Mouse (Mus musculus) intestine, embryonic 15.5 days (tissue): ENCODE measurements around the gene Tmem101. TPM values are rescaled to one million over a fixed set of nuclear protein-coding genes. Genes with fewer than 3 reads are reported as not detected.
A peak's percentile ranks its signal among the peaks of the same experiment; 100 is the strongest.
"Not testable (repeated sequence)": the region's sequence is repeated elsewhere in the genome, so short reads cannot be mapped to it uniquely, and the experiment has no call there.

Source experiments
- ATAC-seq: fragments of 200-750 bp; cut with Nextera tagmentation; 2 replicates; pipeline ENCODE4 v1.8.0; 2017; ENCODE audit warnings: moderate TSS enrichment, moderate library complexity
- H3K27ac ChIP-seq: fragments of 300-500 bp; sonication (generic); 2 replicates; pipeline ENCODE4 v1.5.1; 2015; ENCODE audit warnings: mild to moderate bottlenecking, inconsistent platforms
- H3K27me3 ChIP-seq: fragments of 300-500 bp; sonication (generic); replicated peaks from 2 replicates; pipeline ENCODE4 v1.6.1; 2015; ENCODE audit warnings: inconsistent platforms
- H3K36me3 ChIP-seq: fragments of 300-500 bp; sonication (generic); 2 replicates; pipeline ENCODE4 v1.6.1; 2015; ENCODE audit warnings: inconsistent platforms
- H3K4me1 ChIP-seq: fragments of 300-500 bp; sonication (generic); replicated peaks from 2 replicates; pipeline ENCODE4 v1.6.1; 2015; ENCODE audit warnings: inconsistent platforms
- H3K4me2 ChIP-seq: fragments of 300-500 bp; sonication (generic); replicated peaks from 2 replicates; pipeline ENCODE4 v1.6.1; 2015; ENCODE audit warnings: mild to moderate bottlenecking, inconsistent platforms
- H3K4me3 ChIP-seq: fragments of 300-500 bp; sonication (generic); replicated peaks from 2 replicates; pipeline ENCODE4 v1.5.1; 2015; ENCODE audit warnings: inconsistent platforms
- H3K9ac ChIP-seq: fragments of 300-500 bp; sonication (generic); 2 replicates; pipeline ENCODE4 v1.6.1; 2015; ENCODE audit warnings: inconsistent platforms
- H3K9me3 ChIP-seq: fragments of 300-500 bp; sonication (generic); 2 replicates; pipeline ENCODE4 v1.6.1; 2016; ENCODE audit warnings: inconsistent platforms
- WGBS: fragments of 180-500 bp; shearing (Covaris S2); methylation state at CpG from one replicate; pipeline ENCODE4 v1.1.7; 2015; 5-methylcytosine and 5-hydroxymethylcytosine counted together
- polyA plus RNA-seq: library from polyadenylated mRNA; unstranded; fragments of >200 nt; fragmentation: Nextera tagmentation; extraction: Ambion mirVana; gene quantifications from 2 replicates; pipeline ENCODE4 v1.2.1, GENCODE M21; 2015

Tmem101 gene
- polyA plus RNA-seq, 1 experiment from 2014 or later = 23.8 TPM

DNA sequence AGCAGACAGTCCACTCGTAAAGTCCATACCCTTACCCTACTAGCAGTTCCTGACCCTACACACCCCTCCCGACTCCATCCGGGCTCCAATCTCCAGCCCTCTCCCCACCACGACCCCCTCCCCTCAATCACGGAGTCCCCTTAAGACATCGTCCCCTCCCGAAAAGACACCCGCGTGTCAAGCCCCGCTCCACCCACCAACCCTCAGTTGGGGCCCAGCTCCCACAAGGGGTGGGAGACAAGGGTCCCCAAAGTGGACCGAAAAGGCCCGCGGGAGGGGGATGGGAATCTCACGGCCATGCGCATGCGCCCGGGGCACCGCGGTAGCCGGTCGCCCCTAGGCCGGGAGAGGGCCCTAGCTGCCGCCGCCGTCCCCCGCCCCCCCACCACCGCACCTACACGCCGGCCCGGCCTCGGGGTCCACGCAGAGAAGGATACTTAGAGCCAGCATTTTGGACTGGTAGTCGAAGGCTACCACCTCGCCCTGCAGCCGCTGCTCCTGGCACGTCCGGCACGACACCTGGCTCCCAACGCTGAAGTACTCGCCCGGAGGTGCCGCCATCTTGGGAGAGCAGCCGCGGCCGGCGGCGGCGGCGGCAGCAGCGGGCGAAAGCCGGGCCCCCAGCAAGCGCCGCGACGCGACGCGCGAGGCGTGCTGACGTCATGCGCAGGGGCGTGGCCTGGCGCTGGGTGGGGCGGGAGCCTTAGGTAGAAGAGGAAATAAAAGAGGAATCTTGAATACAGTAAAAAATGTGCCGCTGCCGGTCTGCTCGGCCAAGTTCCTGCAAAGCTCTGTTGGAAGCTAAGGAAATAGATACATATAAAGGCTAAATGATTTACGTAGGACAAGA lies 28.7 kb upstream of the Tmem101 start, which contains the start of gene Lsm12:
Lsm12 (minus strand) TSS at position 651 of the 850 bp plus-strand sequence.
- WGBS = under 1% methylated on average over 66 of the region's 70 CpGs
- peak; percentile 87 for ATAC-seq

DNA sequence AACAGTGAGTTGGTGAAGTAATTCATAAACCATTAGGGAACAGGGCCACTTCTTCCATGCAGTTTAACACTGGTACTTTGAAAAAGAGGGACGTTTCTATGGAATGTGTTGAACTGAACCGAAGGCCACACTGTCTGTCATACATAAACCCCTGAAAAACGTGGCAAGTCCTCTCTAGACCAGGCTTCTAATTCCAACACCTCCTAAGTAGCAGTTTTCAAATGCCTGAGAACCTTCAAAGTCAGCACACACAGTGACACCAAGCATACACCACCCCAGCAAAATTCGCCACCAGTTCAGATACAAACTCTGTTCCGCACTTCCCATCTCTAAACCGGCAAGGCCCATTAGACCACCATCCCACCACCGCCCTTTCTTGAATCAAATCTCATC lies 28.0 kb upstream of the Tmem101 start:
- WGBS = 1% methylated on average over 7 of the region's 7 CpGs
- peaks cover 9% of the 10 kb centered on the region for H3K36me3 ChIP-seq
- peak overlapping the region; percentile 89 for H3K4me3 ChIP-seq
- H3K27me3 ChIP-seq = no peaks in the 10 kb centered on the region
- H3K9ac ChIP-seq = peak overlapping the region; percentile 90
- ATAC-seq = no peak; the same call in 1 of the 2 replicates
- no peaks in the 10 kb centered on the region for H3K9me3 ChIP-seq
- peak overlapping the region; percentile 94 for H3K27ac ChIP-seq
- peak overlapping the region; percentile 68 for H3K4me2 ChIP-seq
- peaks cover 4% of the 10 kb centered on the region; the same call in 1 of the 2 replicates for H3K4me1 ChIP-seq

More for the DNA sequence above, 28.7 kb upstream of the Tmem101 start, which contains the start of gene Lsm12:
- Histone ChIP-seq H3K9ac (peak within 1 kb of the TSS; percentile 90), H3K27me3 (no peaks in the 10 kb centered on the region), H3K4me2 (peak within 1 kb of the TSS; percentile 68), H3K27ac (peak within 1 kb of the TSS; percentile 94), H3K4me1 (peaks cover 4% of the 10 kb centered on the region; the same call in 1 of the 2 replicates), H3K9me3 (no peaks in the 10 kb centered on the region), H3K36me3 (peaks cover 9% of the 10 kb centered on the region), H3K4me3 (peak within 1 kb of the TSS; percentile 89)

DNA sequence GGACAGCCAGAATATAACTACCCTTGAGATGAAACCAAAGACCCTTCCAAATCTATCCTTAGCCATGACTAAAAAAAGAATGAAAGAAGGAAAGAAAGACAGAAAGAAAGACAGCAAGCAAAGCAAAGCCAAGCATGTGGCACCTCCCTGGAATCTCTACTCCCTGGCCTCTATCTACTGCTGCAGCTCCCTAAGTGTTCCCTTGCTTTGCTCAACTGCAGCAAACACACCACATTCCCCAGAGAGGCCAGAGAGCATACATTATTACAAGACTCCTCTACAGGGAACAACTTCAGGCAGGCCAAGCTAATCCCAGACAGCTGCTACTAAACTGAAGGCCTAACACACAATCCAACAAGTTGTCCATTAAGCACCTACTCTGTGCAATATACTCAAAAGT lies 23.6 kb upstream of the Tmem101 start:
- no peaks in the 10 kb centered on the region for H3K27me3 ChIP-seq

DNA sequence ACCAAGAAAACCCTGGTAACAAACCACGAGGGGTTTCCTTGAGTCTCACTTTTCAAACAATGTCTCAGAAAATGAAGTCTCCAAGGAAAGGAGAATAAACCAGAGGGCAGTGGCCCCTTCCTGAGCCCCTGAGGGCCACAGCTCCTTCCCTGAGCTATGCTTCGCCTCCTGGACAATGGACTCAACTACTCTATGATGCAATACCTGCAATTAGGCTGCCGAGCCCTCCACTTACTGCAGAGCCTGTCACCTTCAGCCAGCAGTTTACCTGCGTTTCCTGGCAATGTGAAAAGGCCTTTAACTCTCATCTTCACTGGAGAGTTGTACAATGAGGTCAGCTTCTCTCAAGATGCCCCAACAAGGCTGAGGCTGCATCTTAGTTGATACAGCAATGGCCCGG lies 12.5 kb upstream of the Tmem101 start:
- H3K4me1 ChIP-seq = peaks cover 10% of the 10 kb centered on the region; the same call in 1 of the 2 replicates
- no peak overlapping the region for H3K4me2 ChIP-seq
- no peaks in the 10 kb centered on the region for H3K27me3 ChIP-seq
- peak; percentile 82 for ATAC-seq
- no peak overlapping the region for H3K9ac ChIP-seq
- no peak overlapping the region for H3K4me3 ChIP-seq
- 71% methylated on average over 5 of the region's 5 CpGs for WGBS
- H3K36me3 ChIP-seq = peaks cover 16% of the 10 kb centered on the region
- no peak overlapping the region for H3K27ac ChIP-seq
- H3K9me3 ChIP-seq = no peaks in the 10 kb centered on the region

More for the DNA sequence above, 23.6 kb upstream of the Tmem101 start:
- no peak overlapping the region for H3K9ac ChIP-seq
- H3K4me2 ChIP-seq = no peak overlapping the region
- no peak overlapping the region for H3K27ac ChIP-seq
- no peaks in the 10 kb centered on the region; the same call in 1 of the 2 replicates for H3K4me1 ChIP-seq
- no peak for ATAC-seq
- peaks cover 16% of the 10 kb centered on the region for H3K36me3 ChIP-seq
- H3K4me3 ChIP-seq = no peak overlapping the region
- H3K9me3 ChIP-seq = no peaks in the 10 kb centered on the region

DNA sequence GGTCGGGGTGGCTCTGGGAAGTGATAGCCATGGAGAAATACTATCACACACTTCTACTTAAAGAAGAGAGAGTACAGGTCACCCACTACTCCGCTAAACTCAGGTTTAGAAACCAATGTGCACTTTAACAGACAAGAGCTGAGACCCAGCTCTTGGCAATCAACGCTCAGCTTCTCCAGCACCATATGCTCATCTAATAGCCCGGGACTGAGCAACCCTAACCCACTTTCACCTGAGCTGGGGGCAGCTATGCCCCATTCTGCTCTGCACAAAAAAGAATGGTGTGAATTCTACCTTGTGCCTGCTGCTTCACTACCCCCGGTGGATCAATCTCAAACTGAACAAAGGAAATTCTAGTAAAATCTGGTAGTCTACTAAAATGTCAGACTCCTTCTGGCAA lies 11.3 kb upstream of the Tmem101 start:
- H3K4me2 ChIP-seq = no peak overlapping the region
- no peak overlapping the region for H3K27ac ChIP-seq
- H3K9me3 ChIP-seq = no peaks in the 10 kb centered on the region
- H3K9ac ChIP-seq = no peak overlapping the region
- no peak for ATAC-seq
- H3K4me3 ChIP-seq = no peak overlapping the region
- peaks cover 10% of the 10 kb centered on the region; the same call in 1 of the 2 replicates for H3K4me1 ChIP-seq
- 91% methylated on average over 5 of the region's 5 CpGs for WGBS
- no peaks in the 10 kb centered on the region for H3K27me3 ChIP-seq
- peaks cover 23% of the 10 kb centered on the region for H3K36me3 ChIP-seq

DNA sequence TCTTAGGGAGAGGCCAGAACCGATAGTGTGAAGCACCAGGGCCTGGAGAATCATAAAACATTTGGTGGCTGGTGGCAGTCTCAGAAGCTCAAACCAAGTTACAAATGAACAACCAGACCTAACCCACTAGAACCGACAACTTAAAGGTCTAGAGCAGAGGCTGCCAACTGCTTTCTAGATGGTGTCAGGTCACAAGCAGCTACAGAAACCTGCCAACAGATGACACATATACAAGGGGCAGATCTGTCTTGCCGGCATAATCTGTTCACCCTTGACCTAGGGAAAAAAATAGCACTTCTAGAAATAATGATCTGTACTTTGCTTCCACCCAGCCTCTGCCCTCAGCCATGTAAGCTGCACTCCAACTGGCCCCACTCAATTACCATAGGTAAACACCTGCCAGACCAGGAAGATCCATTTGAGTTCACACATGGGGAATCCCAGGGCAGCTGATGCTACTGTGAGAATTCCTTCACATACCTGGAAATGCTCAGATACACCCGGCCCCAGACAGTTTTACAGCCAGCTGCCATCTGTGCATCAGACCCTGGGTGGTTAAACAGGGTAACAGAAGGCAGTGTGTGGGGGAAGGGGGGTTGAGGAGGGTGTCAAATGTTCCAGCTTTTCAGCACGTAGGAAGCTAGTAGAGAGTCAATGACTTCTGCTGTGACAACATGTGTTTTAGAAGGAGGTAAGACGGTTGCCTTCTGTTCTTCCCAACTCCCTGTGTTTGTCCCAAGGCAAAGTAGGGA lies 9.9 kb upstream of the Tmem101 start:
- no peak overlapping the region for H3K27ac ChIP-seq
- WGBS = 27% methylated on average over 6 of the region's 6 CpGs
- ATAC-seq = peak; percentile 70; the same call in 1 of the 2 replicates
- no peaks in the 10 kb centered on the region for H3K27me3 ChIP-seq
- no peak overlapping the region for H3K4me2 ChIP-seq
- H3K4me1 ChIP-seq = peaks cover 10% of the 10 kb centered on the region; the same call in 1 of the 2 replicates
- H3K9ac ChIP-seq = no peak overlapping the region
- H3K4me3 ChIP-seq = no peak overlapping the region
- peaks cover 27% of the 10 kb centered on the region for H3K36me3 ChIP-seq
- no peaks in the 10 kb centered on the region for H3K9me3 ChIP-seq

DNA sequence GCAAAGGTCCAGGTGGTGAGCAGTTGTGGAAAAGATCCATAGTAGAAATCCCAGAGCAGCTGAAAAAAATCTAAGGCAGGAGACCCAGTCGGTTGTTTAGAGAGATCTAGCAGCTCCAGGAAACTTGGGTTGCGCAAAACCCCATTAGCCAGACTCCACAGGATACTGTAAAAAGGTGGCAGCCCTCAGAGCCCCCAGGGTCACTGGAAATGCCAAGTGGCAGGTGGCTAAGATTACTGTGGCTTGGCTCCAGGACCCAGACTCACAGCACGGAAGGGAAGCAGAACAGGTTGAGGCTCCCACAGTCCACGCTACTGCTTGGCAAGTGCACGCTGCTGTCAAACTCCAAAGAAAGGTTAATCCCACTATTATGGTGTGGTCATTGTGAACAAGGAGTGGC lies 3.6 kb upstream of the Tmem101 start:
- 71% methylated on average over 5 of the region's 5 CpGs for WGBS
- Histone ChIP-seq H3K4me3 (no peak overlapping the region), H3K36me3 (peaks cover 14% of the 10 kb centered on the region), H3K27me3 (no peaks in the 10 kb centered on the region), H3K27ac (no peak overlapping the region), H3K4me1 (peaks cover 6% of the 10 kb centered on the region; the same call in 1 of the 2 replicates), H3K9me3 (no peaks in the 10 kb centered on the region), H3K9ac (no peak overlapping the region), H3K4me2 (no peak overlapping the region)
- ATAC-seq = no peak

DNA sequence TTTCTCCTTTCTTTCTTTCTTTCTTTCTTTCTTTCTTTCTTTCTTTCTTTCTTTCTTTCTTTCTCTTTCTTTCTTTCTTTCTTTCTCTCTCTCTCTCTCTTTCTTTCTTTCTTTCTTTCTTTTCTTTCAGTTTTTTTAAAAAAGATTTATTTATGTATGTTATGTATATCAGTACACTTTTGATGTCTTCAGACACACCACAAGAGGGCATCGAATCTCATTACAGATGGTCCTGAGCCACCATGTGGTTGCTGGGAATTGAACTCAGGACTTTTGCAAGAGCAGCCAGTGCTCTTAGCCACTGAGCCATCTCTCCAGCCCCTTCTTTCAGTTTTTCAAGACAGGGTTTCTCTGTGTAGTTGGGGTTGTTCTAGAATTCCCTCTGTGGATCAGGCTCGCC lies 1.8 kb upstream of the Tmem101 start:
- peaks cover 19% of the 10 kb centered on the region for H3K36me3 ChIP-seq
- H3K4me1 ChIP-seq, H3K9me3 ChIP-seq, ATAC-seq, H3K9ac ChIP-seq, H3K27ac ChIP-seq, H3K4me3 ChIP-seq, H3K27me3 ChIP-seq, H3K4me2 ChIP-seq: not testable (repeated sequence)
- WGBS = 79% methylated on average over 2 of the region's 2 CpGs

DNA sequence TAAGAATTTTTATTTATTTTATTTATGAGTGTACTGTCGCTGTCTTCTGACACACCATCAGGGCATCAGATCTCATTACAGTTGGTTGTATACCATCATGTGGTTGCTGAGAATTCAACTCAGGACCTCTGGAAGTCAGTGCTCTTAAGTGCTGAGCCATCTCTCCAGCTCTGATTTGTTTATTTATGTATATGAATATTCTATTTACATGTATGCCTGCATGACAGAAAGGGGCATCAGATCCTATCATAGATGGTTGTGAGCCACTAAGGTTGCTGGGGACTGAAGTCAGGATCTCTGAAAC lies 534 bp upstream of the Tmem101 start:
- no peak overlapping the region for H3K4me2 ChIP-seq
- H3K36me3 ChIP-seq = peaks cover 14% of the 10 kb centered on the region
- peaks cover 6% of the 10 kb centered on the region; the same call in 1 of the 2 replicates for H3K4me1 ChIP-seq
- WGBS = 8% methylated on average over 1 of the region's 1 CpGs
- H3K9ac ChIP-seq = no peak overlapping the region
- no peak overlapping the region for H3K27ac ChIP-seq
- H3K27me3 ChIP-seq = no peaks in the 10 kb centered on the region
- no peak for ATAC-seq
- no peak overlapping the region for H3K4me3 ChIP-seq
- no peaks in the 10 kb centered on the region for H3K9me3 ChIP-seq

DNA sequence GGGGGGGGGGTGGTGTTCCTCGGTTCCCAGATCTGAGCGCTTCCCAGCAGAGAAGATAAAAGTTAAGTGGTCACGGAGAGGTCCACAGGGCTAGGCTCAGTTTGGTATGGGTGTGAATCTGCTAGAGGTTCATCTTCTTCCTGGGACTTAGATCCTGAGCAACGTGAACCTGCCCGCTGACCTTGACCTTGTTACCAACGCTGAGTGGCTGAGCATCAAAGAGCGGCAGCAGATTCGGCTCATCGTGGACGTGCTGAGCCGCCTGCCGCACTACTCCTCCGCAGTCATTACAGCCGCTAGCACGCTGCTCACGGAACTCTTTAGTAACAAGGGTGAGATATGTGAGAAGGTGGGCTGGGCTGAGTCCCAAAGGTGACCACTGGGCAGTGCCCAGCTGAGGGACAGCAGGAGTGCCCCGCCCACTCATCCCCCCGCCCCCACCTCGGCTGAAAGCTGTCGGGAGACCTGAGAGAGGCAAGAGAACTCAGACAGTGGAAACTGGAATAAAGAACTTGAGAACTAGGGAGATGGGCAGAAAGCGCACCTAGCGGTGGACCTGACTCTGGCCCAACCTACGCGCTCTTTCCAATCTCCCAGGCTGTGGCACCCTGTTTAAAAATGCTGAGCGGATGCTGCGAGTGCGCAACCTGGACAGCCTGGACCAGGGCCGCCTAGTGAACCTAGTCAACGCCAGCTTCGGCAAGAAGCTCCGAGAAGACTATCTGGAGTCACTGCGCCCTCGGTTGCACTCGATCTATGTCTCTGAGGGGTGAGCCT lies 8.8 kb downstream of the Tmem101 start:
- 17% methylated on average over 34 of the region's 34 CpGs for WGBS
- H3K9me3 ChIP-seq = no peaks in the 10 kb centered on the region
- H3K9ac ChIP-seq = no peak overlapping the region
- H3K4me2 ChIP-seq = peak overlapping the region; percentile 66
- H3K4me3 ChIP-seq = peak overlapping the region; percentile 45
- no peak overlapping the region for H3K27ac ChIP-seq
- no peaks in the 10 kb centered on the region for H3K36me3 ChIP-seq
- no peak for ATAC-seq
- H3K27me3 ChIP-seq = peaks cover 41% of the 10 kb centered on the region
- peaks cover 28% of the 10 kb centered on the region for H3K4me1 ChIP-seq

DNA sequence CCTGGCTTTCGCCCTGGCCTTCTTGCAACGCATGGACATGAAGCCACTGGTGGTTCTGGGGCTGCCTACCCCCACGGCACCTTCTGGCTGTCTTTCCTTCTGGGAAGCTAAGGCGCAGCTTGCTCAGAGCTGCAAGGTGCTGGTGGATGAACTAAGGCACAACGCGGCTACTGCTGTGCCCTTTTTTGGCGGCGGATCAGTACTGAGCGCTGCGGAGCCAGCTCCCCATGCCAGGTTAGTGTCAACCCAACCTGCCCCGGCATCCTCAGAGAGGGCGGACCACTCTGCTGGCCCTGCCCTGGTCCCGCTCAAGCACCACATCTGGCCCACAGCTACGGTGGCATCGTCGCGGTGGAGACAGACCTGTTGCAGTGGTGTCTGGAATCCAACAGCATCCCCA lies 9.7 kb downstream of the Tmem101 start:
- peak overlapping the region; percentile 45 for H3K4me3 ChIP-seq

DNA sequence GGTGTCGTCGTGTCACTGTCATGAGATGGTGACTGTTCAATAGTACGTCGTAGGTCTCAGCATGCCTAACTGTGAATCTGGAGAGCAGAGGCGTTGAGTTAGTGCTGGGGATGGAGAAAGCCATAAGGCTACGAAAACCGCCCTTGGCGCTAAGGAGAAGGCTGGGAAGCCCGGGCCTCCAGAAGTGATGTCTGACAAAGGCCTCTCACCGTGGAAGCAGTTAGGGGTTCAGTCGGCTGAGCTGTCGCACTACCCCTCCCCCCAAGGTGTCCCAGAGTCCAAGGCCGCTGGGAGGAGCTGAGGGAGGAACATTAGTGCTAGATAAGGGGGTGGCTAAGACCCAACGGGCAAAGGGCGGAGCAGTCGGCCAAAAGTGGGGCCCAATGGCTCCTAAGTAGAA lies 10.2 kb downstream of the Tmem101 start:
- H3K9ac ChIP-seq = peak overlapping the region; percentile 52; the same call in 1 of the 2 replicates
- H3K27me3 ChIP-seq = peaks cover 41% of the 10 kb centered on the region
- 5% methylated on average over 16 of the region's 16 CpGs for WGBS
- H3K4me3 ChIP-seq = peak overlapping the region; percentile 45
- ATAC-seq = peak; percentile 74
- H3K9me3 ChIP-seq = no peaks in the 10 kb centered on the region
- H3K36me3 ChIP-seq = no peaks in the 10 kb centered on the region
- peaks cover 28% of the 10 kb centered on the region for H3K4me1 ChIP-seq
- H3K27ac ChIP-seq = peak overlapping the region; percentile 56
- peak overlapping the region; percentile 66 for H3K4me2 ChIP-seq

More for the DNA sequence above, 9.7 kb downstream of the Tmem101 start:
- Histone ChIP-seq H3K36me3 (no peaks in the 10 kb centered on the region), H3K27ac (no peak overlapping the region), H3K9ac (0 out of 2 replicates have a peak overlapping the region, but pooled peaks have one; percentile 52), H3K4me2 (peak overlapping the region; percentile 66), H3K4me1 (peaks cover 28% of the 10 kb centered on the region), H3K9me3 (no peaks in the 10 kb centered on the region), H3K27me3 (peaks cover 41% of the 10 kb centered on the region)
- WGBS = 14% methylated on average over 17 of the region's 17 CpGs
- ATAC-seq = peak; percentile 7; the same call in 1 of the 2 replicates
